Mouse (Mus musculus) neural tube, embryonic 14.5 days (tissue): ENCODE results near the gene Tbx21. TPM values are rescaled to one million over a fixed set of nuclear protein-coding genes. Genes with fewer than 3 reads are reported as not detected.

Source experiments
- ATAC-seq: fragments of 200-750 bp; cut with Nextera tagmentation; 2 replicates; pipeline ENCODE4 v1.8.0; 2017; ENCODE audit warnings: low read depth, mild to moderate bottlenecking, moderate TSS enrichment, moderate library complexity
- H3K27ac ChIP-seq: fragments of 300-500 bp; sonication (generic); 2 replicates; pipeline ENCODE4 v1.5.1; 2014; ENCODE audit warnings: low read depth, mild to moderate bottlenecking, control low read depth, low read length, moderate library complexity, mixed read lengths
- H3K27me3 ChIP-seq: fragments of 300-500 bp; sonication (generic); 2 replicates; pipeline ENCODE4 v1.6.1; 2014; ENCODE audit warnings: low read length; ENCODE audit not compliant: control insufficient read depth, insufficient read depth
- H3K36me3 ChIP-seq: fragments of 300-500 bp; sonication (generic); 2 replicates; pipeline ENCODE4 v1.6.1; 2014; ENCODE audit warnings: low read length, mixed read lengths; ENCODE audit not compliant: control insufficient read depth, insufficient read depth
- H3K4me1 ChIP-seq: fragments of 300-500 bp; sonication (generic); 2 replicates; pipeline ENCODE4 v1.6.1; 2014; ENCODE audit warnings: low read length; ENCODE audit not compliant: control insufficient read depth, insufficient read depth
- H3K4me2 ChIP-seq: fragments of 300-500 bp; sonication (generic); 2 replicates; pipeline ENCODE4 v1.6.1; 2014; ENCODE audit warnings: mild to moderate bottlenecking, low read depth, low read length, control low read depth
- H3K4me3 ChIP-seq: fragments of 300-500 bp; sonication (generic); 2 replicates; pipeline ENCODE4 v1.5.1; 2014; ENCODE audit warnings: low read depth, low read length, control low read depth, mixed read lengths
- H3K9ac ChIP-seq: fragments of 300-500 bp; sonication (generic); replicated peaks from 2 replicates; pipeline ENCODE4 v1.6.1; 2014; ENCODE audit warnings: low read depth, mild to moderate bottlenecking, control low read depth, low read length, mixed read lengths
- H3K9me3 ChIP-seq: fragments of 300-500 bp; sonication (generic); 2 replicates; pipeline ENCODE4 v1.6.1; 2016; ENCODE audit warnings: low read length; ENCODE audit not compliant: control insufficient read depth
- WGBS: fragments of 180-500 bp; shearing (Covaris S2); extraction: QIAGEN DNeasy Blood & Tissue Kit; methylation state at CpG from one replicate; pipeline ENCODE4 v1.1.7; 2014; 5-methylcytosine and 5-hydroxymethylcytosine counted together
- polyA plus RNA-seq: library from polyadenylated mRNA; unstranded; fragments of >200 nt; fragmentation: Nextera tagmentation; extraction: Ambion mirVana; gene quantifications from 2 replicates; pipeline ENCODE4 v1.2.1, GENCODE M21; 2014

Tbx21 gene
- polyA plus RNA-seq, 1 experiment from 2014 or later = 0.21 TPM

DNA sequence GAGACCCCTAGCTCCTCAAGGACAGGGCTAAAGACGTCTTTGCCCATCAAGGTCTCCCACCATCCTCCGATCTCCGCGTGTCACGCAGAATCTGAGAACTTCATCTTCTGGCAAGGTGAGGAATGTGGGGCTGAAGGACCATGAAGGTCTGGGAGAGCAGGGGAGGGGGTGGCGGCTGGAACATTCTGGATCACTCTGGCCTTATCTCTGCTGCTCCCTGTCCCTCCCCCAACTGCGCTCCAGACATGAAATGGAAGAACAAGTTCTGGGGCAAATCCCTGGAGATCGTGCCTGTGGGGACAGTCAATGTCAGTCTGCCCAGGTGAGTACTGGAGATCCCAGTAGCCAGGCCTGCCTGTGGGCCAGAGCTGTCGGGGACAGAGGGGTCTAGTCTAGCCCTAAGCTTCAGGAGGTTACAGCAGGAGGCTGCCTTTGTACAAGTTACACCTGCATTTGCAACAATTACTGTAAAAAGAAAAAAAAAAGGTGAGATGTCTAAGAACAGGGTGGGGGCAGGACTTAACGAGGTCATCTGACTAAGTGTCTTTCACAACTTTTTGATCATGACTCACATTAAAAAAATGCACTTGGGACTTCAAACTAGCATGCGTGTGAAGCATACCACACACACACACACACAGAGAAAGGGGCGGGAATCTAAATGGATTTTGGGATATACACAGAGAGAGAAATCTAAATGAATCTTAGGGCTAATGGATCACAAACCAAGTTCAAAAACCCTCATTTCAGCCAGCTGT is 49.4 kb downstream of the Tbx21 start:
- no peak overlapping the region for H3K9ac ChIP-seq
- no peak overlapping the region for H3K4me2 ChIP-seq
- no peaks in the 10 kb centered on the region for H3K4me1 ChIP-seq
- peaks cover 7% of the 10 kb centered on the region; the same call in 1 of the 2 replicates for H3K36me3 ChIP-seq
- no peaks in the 10 kb centered on the region for H3K9me3 ChIP-seq
- no peak overlapping the region for H3K27ac ChIP-seq
- H3K27me3 ChIP-seq = no peaks in the 10 kb centered on the region
- WGBS = 91% methylated on average over 12 of the region's 12 CpGs
- ATAC-seq = no peak
- no peak overlapping the region for H3K4me3 ChIP-seq

DNA sequence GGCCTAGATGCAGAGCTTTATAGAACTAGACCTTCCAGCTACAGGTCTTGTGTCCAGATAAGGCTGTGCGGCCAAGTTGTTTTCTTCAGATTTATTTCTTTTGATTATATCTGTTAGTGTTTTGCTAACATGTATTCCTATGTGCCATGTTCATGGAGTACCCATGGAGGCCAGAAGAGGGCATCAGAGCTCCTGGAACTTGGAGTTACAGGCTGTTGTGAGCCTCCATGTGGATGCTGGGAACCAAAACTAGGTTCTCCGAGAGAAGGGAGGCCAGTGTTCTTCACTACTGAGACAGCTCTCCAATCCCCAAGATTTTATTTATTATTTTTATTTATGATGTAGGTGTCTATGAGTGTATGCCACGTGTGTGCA is 51.2 kb downstream of the Tbx21 start:
- H3K36me3 ChIP-seq = peaks cover 19% of the 10 kb centered on the region
- no peak overlapping the region for H3K27ac ChIP-seq
- 87% methylated on average over 3 of the region's 3 CpGs for WGBS

DNA sequence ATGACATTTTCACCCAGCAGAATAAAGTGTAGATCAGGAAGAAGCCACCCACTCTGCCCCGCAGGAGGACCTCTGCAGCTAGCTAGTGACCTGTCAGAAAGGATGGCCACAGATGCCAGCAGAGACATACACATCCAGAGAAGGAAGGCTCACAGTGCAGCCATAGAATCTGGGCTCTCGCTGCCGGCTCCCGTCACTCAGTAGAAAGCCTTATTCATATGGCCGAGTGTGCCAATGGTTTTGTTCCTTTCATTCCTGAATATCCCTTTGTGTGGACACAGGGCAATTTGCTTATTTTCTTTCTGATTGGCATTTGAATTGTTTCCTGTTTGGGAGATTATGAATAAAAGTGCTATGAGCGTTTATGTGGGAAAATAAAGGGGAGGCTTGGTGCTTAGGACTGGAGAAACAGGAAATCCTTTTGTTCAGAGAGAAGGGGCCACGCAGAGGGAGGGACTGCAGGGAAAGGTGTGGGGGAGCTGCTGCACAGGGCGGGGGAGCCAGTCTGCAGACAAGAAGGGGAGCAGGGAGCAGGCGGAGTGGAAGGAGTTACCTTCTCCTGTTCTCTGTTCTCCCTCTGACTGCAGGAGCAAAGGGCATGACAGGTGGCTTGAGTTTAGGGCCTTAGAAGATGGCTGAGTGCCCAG is 51.7 kb downstream of the Tbx21 start:
- no peaks in the 10 kb centered on the region for H3K9me3 ChIP-seq
- no peak overlapping the region for H3K4me3 ChIP-seq
- no peak for ATAC-seq
- H3K36me3 ChIP-seq = peaks cover 22% of the 10 kb centered on the region
- no peak overlapping the region for H3K4me2 ChIP-seq
- 61% methylated on average over 9 of the region's 9 CpGs for WGBS
- no peaks in the 10 kb centered on the region for H3K27me3 ChIP-seq
- no peak overlapping the region for H3K9ac ChIP-seq
- H3K27ac ChIP-seq = no peak overlapping the region
- no peaks in the 10 kb centered on the region for H3K4me1 ChIP-seq

More for the DNA sequence above, 51.2 kb downstream of the Tbx21 start:
- Histone ChIP-seq H3K4me3 (no peak overlapping the region), H3K9ac (no peak overlapping the region), H3K4me2 (no peak overlapping the region), H3K4me1 (no peaks in the 10 kb centered on the region), H3K9me3 (no peaks in the 10 kb centered on the region), H3K27me3 (no peaks in the 10 kb centered on the region)
- ATAC-seq = no peak

- Histone ChIP-seq H3K36me3 (peaks cover 31% of the 10 kb centered on the region), H3K27ac (no peak overlapping the region), H3K27me3 (no peaks in the 10 kb centered on the region), H3K4me3 (no peak overlapping the region), H3K4me2 (no peak overlapping the region), H3K4me1 (peaks cover 19% of the 10 kb centered on the region), H3K9me3 (no peaks in the 10 kb centered on the region), H3K9ac (no peak overlapping the region)
- no peak for ATAC-seq
- WGBS = 29% methylated on average over 11 of the region's 11 CpGs
These were observed 62.9 kb downstream of the Tbx21 start for GRCm38 (mm10) chr11:97052219-97052646.

DNA sequence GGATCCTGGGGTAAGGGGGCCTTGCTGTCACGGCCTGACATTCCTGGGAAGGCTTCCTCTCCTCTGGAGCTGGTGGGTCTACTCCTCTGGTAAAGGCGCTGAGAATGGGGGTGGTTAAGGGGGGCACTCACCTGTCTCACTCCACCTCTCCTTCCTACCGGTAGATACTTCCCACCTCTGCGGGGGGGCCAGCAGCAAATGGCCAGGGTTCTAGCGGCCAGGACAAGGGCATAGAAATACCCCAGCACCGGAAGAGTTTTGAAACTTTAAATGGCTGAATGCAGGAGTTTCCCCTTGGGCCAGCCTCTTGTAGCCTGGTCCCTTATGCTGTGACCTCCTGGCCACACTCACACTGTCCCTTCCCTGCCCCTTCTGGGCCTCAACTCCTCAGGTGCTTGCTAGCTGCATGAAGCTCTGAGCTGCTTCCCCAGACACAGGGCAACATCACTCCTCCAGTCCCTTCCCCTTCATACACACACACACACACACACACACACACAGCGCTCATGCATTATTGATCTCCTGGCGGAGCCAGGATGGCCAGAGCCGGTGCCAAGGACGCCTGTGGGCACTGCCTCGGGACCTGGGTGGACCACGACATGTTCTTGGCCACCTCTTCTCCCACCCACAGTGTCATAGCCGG is 64.1 kb downstream of the Tbx21 start:
- H3K4me1 ChIP-seq = peaks cover 19% of the 10 kb centered on the region
- ATAC-seq = peak; percentile 22; the same call in 1 of the 2 replicates
- H3K4me2 ChIP-seq = peak overlapping the region; percentile 55
- peak overlapping the region; percentile 61 for H3K9ac ChIP-seq
- peak overlapping the region; percentile 47 for H3K4me3 ChIP-seq
- WGBS = 21% methylated on average over 13 of the region's 13 CpGs
- no peaks in the 10 kb centered on the region for H3K9me3 ChIP-seq
- H3K27ac ChIP-seq = 0 out of 2 replicates have a peak overlapping the region, but pooled peaks have one; percentile 46
- no peaks in the 10 kb centered on the region for H3K27me3 ChIP-seq
- peaks cover 26% of the 10 kb centered on the region for H3K36me3 ChIP-seq

DNA sequence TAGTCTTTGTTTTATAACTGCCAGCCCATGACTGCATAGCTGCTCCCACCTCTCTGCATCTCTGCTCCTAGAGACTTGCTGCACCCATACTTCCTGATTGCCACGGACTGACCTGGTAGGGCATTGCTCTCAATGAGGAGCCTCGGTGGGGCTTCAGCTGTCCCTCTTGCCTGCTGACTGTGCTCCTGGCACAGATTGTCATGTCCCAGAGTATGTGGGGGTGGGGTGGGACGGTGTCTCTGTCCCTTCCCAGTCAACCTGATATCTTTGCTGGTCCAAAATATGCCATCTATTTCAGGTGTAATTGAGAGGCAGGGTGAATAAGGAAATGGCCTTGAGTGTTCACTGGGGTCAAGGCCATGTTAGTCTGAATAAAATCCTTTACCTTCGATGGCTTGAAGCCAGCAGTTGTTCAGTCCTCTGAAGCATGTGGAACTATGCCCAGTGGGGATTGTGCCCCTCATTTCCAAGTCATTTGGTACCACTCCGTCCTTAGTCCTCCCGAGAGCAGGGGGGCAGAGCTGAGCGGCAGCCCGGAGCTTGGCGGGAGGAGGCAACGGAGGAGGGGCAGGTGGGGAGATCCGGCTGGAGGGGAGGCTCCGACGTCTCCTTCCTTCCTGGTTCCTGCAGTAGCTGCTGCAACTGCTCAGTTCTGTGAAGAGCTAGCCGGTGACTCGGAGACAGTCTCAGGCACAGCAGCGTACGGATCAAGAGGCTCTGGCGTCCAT is 64.8 kb downstream of the Tbx21 start, which contains the start of gene Osbpl7:
Gene Osbpl7, plus strand, starts transcription at position 413 of the 728 bp plus-strand sequence.
- H3K4me2 ChIP-seq = peak within 1 kb of the TSS; percentile 55
- peak within 1 kb of the TSS; percentile 47 for H3K4me3 ChIP-seq
- peak within 1 kb of the TSS; percentile 46; the same call in 1 of the 2 replicates for H3K27ac ChIP-seq
- no peaks in the 10 kb centered on the region for H3K27me3 ChIP-seq
- H3K36me3 ChIP-seq = peaks cover 22% of the 10 kb centered on the region
- no peaks in the 10 kb centered on the region for H3K9me3 ChIP-seq
- ATAC-seq = peak; percentile 84
- H3K4me1 ChIP-seq = peaks cover 19% of the 10 kb centered on the region
- H3K9ac ChIP-seq = peak within 1 kb of the TSS; percentile 61
- 7% methylated on average over 18 of the region's 18 CpGs for WGBS

DNA sequence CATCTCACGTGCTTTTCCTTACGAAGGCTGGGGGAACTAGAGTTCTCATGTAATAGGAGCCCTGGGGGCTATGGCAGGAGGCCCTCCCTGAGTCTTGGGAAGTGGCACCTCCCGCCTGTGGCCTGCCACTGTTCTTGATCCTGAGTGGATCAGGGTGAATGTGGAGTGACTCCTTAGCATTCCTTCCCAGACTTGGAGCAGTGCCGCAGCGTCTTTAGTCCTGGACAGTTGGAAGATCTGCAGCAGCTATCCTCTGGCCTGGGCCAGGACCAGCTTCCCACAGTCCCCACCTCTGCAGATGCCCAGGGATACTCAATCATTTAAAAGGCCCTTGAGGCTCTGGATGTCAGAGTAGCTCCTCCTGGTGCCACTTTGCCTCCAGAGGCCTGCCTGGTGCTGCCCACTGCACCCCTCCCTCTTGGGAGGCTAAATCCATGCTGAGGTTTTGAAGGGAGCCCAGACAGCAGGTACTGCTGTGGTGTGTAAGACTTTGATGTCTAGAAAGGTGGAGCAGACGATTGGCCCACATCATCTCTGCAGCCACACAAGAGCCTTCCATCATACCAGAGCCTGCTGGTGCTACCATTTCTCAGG is 65.5 kb downstream of the Tbx21 start:
- H3K9ac ChIP-seq = no peak overlapping the region
- H3K36me3 ChIP-seq = peaks cover 17% of the 10 kb centered on the region
- 80% methylated on average over 6 of the region's 6 CpGs for WGBS
- H3K4me2 ChIP-seq = peak overlapping the region; percentile 55; the same call in 1 of the 2 replicates
- H3K4me1 ChIP-seq = peaks cover 19% of the 10 kb centered on the region
- no peaks in the 10 kb centered on the region for H3K9me3 ChIP-seq
- no peaks in the 10 kb centered on the region for H3K27me3 ChIP-seq
- no peak overlapping the region for H3K4me3 ChIP-seq
- H3K27ac ChIP-seq = no peak overlapping the region
- ATAC-seq = no peak

DNA sequence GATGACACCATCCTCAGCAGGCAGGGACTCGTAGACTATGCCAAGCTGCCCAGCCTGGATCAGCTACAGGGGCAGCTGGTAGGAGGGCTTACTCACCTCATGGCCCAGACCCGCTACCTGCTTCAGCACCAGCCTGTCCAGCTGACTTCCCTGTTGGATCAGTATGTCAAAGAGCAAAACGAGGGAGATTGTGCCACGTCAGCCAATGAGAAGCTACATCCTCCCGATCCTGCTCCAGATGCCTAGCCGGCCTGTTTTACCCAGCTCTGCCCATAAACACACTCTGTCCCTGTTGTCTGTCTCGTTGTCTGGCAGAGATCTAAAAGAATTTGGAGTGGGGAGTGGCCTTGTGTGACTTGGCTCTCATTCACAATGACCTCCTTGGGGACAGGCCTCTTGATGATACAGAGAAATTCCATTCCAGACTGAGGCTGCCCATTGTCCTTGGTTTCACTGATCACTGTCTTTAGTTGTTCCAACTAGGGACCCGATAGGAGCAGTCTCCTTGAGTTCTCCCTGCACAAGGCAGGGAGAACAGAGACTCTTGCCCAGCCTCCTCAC is 67.0 kb downstream of the Tbx21 start:
- H3K9ac ChIP-seq = no peak overlapping the region
- H3K9me3 ChIP-seq = no peaks in the 10 kb centered on the region
- H3K4me2 ChIP-seq = no peak overlapping the region
- WGBS = 85% methylated on average over 8 of the region's 8 CpGs
- H3K27ac ChIP-seq = no peak overlapping the region
- peaks cover 19% of the 10 kb centered on the region for H3K4me1 ChIP-seq
- no peak for ATAC-seq
- no peaks in the 10 kb centered on the region for H3K27me3 ChIP-seq
- no peak overlapping the region for H3K4me3 ChIP-seq
- peaks cover 13% of the 10 kb centered on the region for H3K36me3 ChIP-seq
